Mouse (Mus musculus) hindbrain, embryonic 16.5 days (tissue): ENCODE measurements around the gene Apol9a. TPM values are rescaled to one million over a fixed set of nuclear protein-coding genes. Genes with fewer than 3 reads are reported as not detected.

ENCODE experiments used
- ATAC-seq: fragments of 200-750 bp; cut with Nextera tagmentation; 2 replicates; pipeline ENCODE4 v1.8.0; 2017; ENCODE audit warnings: moderate TSS enrichment, moderate library complexity
- H3K27ac ChIP-seq: fragments of 300-500 bp; sonication (generic); 2 replicates; pipeline ENCODE4 v1.5.1; 2014; ENCODE audit warnings: low read depth, mild to moderate bottlenecking, control low read depth, low read length, moderate library complexity
- H3K27me3 ChIP-seq: fragments of 300-500 bp; sonication (generic); replicated peaks from 2 replicates; pipeline ENCODE4 v1.6.1; 2014; ENCODE audit warnings: low read length; ENCODE audit not compliant: control insufficient read depth, insufficient read depth
- H3K36me3 ChIP-seq: fragments of 300-500 bp; sonication (generic); 2 replicates; pipeline ENCODE4 v1.6.1; 2014; ENCODE audit warnings: mild to moderate bottlenecking, low read length, moderate library complexity, mixed read lengths; ENCODE audit not compliant: control insufficient read depth, insufficient read depth
- H3K4me1 ChIP-seq: fragments of 300-500 bp; sonication (generic); 2 replicates; pipeline ENCODE4 v1.6.1; 2014; ENCODE audit warnings: low read depth, low read length; ENCODE audit not compliant: control insufficient read depth, insufficient read depth
- H3K4me2 ChIP-seq: fragments of 300-500 bp; sonication (generic); 2 replicates; pipeline ENCODE4 v1.6.1; 2014; ENCODE audit warnings: mild to moderate bottlenecking, low read length, control low read depth, moderate library complexity
- H3K4me3 ChIP-seq: fragments of 300-500 bp; sonication (generic); 2 replicates; pipeline ENCODE4 v1.5.1; 2014; ENCODE audit warnings: mild to moderate bottlenecking, low read length, control low read depth, moderate library complexity
- H3K9ac ChIP-seq: fragments of 300-500 bp; sonication (generic); 2 replicates; pipeline ENCODE4 v1.6.1; 2014; ENCODE audit warnings: low read depth, mild to moderate bottlenecking, control low read depth, low read length, moderate library complexity
- H3K9me3 ChIP-seq: fragments of 300-500 bp; sonication (generic); 2 replicates; pipeline ENCODE4 v1.6.1; 2014; ENCODE audit warnings: mild to moderate bottlenecking, low read length, moderate library complexity; ENCODE audit not compliant: control insufficient read depth
- WGBS: fragments of 180-500 bp; shearing (Covaris S2); extraction: QIAGEN DNeasy Blood & Tissue Kit; methylation state at CpG from one replicate; pipeline ENCODE4 v1.1.7; 2014; 5-methylcytosine and 5-hydroxymethylcytosine counted together
- polyA plus RNA-seq: library from polyadenylated mRNA; unstranded; fragments of >200 nt; fragmentation: Nextera tagmentation; extraction: Ambion mirVana; gene quantifications from 2 replicates; pipeline ENCODE4 v1.2.1, GENCODE M21; 2015

The Apol9a gene
- polyA plus RNA-seq, 1 experiment from 2014 or later: 0.24 TPM

DNA sequence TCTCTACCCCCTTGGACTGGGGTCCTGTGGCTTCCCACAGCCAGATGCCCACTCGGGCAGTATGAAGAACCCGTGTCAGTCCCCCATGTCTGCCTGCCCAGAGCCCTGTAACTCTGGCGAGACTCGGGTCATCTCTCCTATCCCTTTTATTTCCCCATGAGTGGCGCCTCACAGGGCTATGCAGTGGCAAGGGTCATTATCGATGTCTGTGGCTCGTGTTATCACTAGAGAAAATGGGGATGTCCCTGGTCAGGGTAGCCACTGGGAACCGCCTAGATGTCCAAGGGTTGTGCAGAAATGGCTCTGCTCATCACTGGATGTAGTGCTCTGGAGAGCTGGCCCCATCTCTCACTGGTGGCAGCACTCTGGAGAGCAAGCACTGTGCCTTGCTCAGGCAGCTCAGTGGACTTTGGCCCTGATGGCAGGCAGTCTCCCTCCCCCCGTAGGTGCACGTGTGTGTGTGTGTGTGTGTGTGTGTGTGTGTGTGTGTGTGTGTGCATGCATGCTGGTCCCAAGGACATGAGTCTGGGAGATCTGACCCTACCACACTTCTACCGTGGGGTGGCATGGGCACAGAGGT, 28.6 kb downstream of the Apol9a start:
- no peak overlapping the region for H3K27ac ChIP-seq
- no peaks in the 10 kb centered on the region for H3K9me3 ChIP-seq
- H3K36me3 ChIP-seq: no peaks in the 10 kb centered on the region
- 92% methylated on average over 10 of the region's 11 CpGs for WGBS
- H3K4me1 ChIP-seq: no peaks in the 10 kb centered on the region
- H3K27me3 ChIP-seq: no peaks in the 10 kb centered on the region
- no peak overlapping the region for H3K4me3 ChIP-seq
- H3K9ac ChIP-seq: no peak overlapping the region
- no peak overlapping the region for H3K4me2 ChIP-seq
- no peak for ATAC-seq

DNA sequence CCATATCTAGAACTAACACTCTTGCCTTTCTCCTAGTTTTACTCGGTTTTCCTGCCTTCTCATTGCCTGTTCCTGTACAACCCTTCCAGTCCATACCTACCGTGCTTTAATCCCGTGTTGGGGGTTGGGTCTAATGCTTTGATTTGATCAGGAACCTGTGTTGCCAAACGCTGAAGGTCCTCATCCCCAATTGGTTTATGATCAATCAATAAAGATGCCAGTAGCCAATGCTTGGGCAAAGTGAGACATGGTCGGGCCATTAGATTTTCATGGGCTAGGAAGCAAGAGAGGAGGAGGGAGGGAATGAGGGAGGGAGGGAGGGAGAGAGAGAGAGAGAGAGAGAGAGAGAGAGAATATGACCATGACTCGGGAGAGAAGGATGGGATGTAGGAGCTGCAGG, 29.5 kb downstream of the Apol9a start:
- WGBS: 83% methylated on average over 6 of the region's 6 CpGs
- no peak for ATAC-seq

DNA sequence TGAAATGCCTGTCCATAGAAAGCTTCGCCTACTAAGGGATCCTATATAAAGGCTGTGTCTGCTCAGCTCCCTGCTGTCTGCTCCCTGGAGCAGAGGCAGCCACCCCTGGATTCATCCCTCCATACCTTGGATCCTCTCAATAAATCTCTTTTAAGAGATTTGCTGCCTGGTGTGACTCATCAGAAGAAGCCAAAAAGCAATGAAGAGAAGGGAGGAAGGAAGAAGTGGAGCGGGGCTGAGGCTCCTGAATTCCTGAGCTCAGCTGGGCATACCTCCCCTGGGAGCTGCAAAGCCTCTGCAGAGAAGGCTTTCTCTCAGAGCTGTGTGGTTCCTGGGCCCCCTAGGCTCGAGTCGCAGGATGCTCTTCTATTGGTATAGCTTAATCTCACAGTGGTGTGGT, 31.0 kb downstream of the Apol9a start:
- H3K4me2 ChIP-seq: no peak overlapping the region
- WGBS: 44% methylated on average over 4 of the region's 4 CpGs
- no peaks in the 10 kb centered on the region for H3K9me3 ChIP-seq
- H3K4me3 ChIP-seq: no peak overlapping the region
- no peaks in the 10 kb centered on the region for H3K4me1 ChIP-seq
- ATAC-seq: no peak
- H3K36me3 ChIP-seq: no peaks in the 10 kb centered on the region
- no peak overlapping the region for H3K27ac ChIP-seq
- no peak overlapping the region for H3K9ac ChIP-seq
- no peaks in the 10 kb centered on the region for H3K27me3 ChIP-seq

More for the DNA sequence above, 29.5 kb downstream of the Apol9a start:
- no peak overlapping the region for H3K9ac ChIP-seq
- H3K4me1 ChIP-seq: no peaks in the 10 kb centered on the region
- no peaks in the 10 kb centered on the region for H3K9me3 ChIP-seq
- H3K27me3 ChIP-seq: no peaks in the 10 kb centered on the region
- no peak overlapping the region for H3K4me2 ChIP-seq
- no peaks in the 10 kb centered on the region for H3K36me3 ChIP-seq
- H3K4me3 ChIP-seq: no peak overlapping the region
- H3K27ac ChIP-seq: no peak overlapping the region

DNA sequence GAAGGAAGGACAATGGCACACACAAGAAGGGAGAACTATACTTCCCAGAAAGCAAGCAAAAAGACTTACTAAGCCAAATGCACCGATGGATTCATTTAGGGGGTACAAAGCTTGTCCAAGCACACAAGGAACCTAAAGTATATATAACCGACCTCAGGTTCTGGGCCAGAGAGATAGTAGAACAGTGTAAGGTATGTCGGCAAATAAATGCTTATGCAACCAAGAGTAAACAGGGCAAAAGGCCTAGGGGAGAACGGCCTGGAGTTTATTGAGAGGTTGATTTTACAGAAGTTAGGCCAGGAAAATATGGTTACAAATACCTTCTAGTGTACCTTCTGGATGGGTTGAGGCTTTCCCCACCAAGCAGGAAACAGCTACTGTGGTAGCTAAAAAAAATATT, 33.5 kb downstream of the Apol9a start:
- H3K4me1 ChIP-seq: no peaks in the 10 kb centered on the region
- 94% methylated on average over 4 of the region's 4 CpGs for WGBS
- H3K9me3 ChIP-seq: no peaks in the 10 kb centered on the region
- no peak overlapping the region for H3K9ac ChIP-seq
- H3K36me3 ChIP-seq: no peaks in the 10 kb centered on the region
- no peak overlapping the region for H3K27ac ChIP-seq
- H3K4me2 ChIP-seq: no peak overlapping the region
- ATAC-seq: no peak
- no peak overlapping the region for H3K4me3 ChIP-seq
- no peaks in the 10 kb centered on the region for H3K27me3 ChIP-seq

DNA sequence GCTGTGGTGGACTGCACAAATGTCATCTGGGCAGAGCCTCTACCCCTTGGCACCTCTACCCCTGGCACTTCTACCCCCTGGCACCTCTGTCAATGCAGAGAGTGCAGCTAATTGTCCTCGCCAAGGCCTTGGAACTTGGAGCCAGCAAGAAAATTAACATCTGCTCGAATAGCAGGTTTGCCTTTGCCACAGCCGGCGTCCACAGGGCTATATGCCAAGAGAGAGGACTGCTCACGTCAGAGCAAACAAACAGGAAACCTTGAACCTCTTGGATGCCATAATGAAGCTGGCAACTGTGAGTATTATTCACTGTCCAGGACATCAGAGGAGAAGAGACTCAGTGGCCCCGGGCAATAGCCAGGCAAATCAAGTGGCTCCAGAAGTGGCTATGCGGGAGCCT, 34.0 kb downstream of the Apol9a start:
- H3K4me1 ChIP-seq: no peaks in the 10 kb centered on the region
- H3K27ac ChIP-seq: no peak overlapping the region
- no peaks in the 10 kb centered on the region for H3K27me3 ChIP-seq
- H3K4me3 ChIP-seq: no peak overlapping the region
- no peak overlapping the region for H3K4me2 ChIP-seq
- no peaks in the 10 kb centered on the region for H3K36me3 ChIP-seq
- H3K9me3 ChIP-seq: no peaks in the 10 kb centered on the region
- WGBS: 55% methylated on average over 7 of the region's 7 CpGs
- no peak overlapping the region for H3K9ac ChIP-seq
- ATAC-seq: no peak

DNA sequence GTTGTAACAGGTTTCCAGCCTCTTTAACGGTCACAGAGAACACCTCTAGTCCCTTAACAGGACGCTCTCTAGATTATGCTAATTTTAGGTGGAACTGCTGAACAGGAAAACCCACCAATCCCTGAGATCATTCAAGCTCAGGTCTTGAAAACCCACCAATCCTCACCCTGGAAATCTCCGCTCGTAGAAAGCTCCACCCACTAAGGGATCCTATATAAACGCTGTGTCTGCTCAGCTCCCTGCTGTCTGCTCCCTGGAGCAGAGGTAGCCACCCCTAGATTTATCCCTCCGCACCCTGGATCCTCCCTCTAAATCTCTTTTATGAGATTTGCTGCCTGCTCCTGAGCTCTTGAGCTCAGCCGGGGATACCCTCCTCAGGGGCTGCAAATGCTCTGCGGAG, 40.3 kb downstream of the Apol9a start:
- Histone ChIP-seq H3K27ac (no peak overlapping the region), H3K9me3 (no peaks in the 10 kb centered on the region), H3K4me3 (no peak overlapping the region), H3K9ac (no peak overlapping the region), H3K36me3 (no peaks in the 10 kb centered on the region), H3K4me1 (peaks cover 21% of the 10 kb centered on the region), H3K27me3 (no peaks in the 10 kb centered on the region), H3K4me2 (no peak overlapping the region)
- no peak for ATAC-seq
- WGBS: 90% methylated on average over 8 of the region's 8 CpGs

DNA sequence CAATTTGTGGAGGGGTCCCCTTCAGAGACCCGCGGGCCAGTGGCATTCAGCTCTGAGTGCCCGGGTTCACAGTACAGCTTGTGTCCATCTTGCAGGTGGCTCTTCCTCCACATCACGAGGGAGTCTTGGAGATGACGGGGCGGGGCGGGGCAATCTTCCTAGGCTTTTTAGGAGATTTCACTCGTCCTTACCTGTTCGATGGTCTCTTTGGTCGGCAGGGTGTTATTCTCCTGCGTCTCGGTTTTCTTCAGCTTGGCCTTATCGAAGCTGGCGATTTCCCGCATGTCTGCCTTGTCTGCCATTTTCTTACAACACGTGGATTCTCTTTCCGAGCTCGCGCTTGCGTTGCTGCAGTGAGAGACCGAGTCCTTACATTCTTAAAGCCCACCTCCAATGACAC, 41.0 kb downstream of the Apol9a start:
- H3K27me3 ChIP-seq: no peaks in the 10 kb centered on the region
- no peak for ATAC-seq
- peaks cover 21% of the 10 kb centered on the region for H3K4me1 ChIP-seq
- H3K4me2 ChIP-seq: no peak overlapping the region
- no peaks in the 10 kb centered on the region for H3K9me3 ChIP-seq
- no peak overlapping the region for H3K4me3 ChIP-seq
- no peaks in the 10 kb centered on the region for H3K36me3 ChIP-seq
- no peak overlapping the region for H3K9ac ChIP-seq
- no peak overlapping the region for H3K27ac ChIP-seq
- WGBS: 94% methylated on average over 21 of the region's 21 CpGs

DNA sequence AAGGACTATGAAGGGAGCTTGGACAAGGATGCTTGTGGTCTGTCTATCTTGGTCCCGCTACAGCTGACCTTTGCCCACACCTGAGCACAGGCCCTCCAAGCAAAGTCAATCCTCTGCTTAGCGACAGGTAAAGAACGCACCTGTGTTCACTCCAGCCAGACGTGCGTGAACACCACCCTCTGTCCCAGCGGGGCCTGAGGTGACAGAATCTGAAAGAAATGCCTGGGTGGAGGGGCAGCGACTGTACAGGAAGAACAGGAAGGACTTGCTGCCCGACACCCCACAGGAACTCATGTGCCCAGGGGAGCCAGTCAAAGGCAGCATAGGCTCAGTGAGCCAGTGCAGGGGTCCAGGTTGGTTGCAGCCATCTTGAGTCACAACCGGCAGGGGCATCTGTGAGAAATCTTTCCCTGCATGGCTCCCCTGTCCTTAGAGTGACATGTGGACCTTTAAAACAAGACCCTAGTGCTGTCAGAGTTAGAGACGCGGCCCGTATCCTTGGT, 42.1 kb downstream of the Apol9a start:
- no peaks in the 10 kb centered on the region for H3K9me3 ChIP-seq
- H3K27me3 ChIP-seq: no peaks in the 10 kb centered on the region
- no peaks in the 10 kb centered on the region for H3K36me3 ChIP-seq
- ATAC-seq: peak; percentile 16; the same call in 1 of the 2 replicates
- no peak overlapping the region for H3K4me2 ChIP-seq
- 84% methylated on average over 12 of the region's 12 CpGs for WGBS
- H3K4me1 ChIP-seq: peaks cover 22% of the 10 kb centered on the region
- H3K4me3 ChIP-seq: no peak overlapping the region
- no peak overlapping the region for H3K27ac ChIP-seq
- H3K9ac ChIP-seq: no peak overlapping the region

DNA sequence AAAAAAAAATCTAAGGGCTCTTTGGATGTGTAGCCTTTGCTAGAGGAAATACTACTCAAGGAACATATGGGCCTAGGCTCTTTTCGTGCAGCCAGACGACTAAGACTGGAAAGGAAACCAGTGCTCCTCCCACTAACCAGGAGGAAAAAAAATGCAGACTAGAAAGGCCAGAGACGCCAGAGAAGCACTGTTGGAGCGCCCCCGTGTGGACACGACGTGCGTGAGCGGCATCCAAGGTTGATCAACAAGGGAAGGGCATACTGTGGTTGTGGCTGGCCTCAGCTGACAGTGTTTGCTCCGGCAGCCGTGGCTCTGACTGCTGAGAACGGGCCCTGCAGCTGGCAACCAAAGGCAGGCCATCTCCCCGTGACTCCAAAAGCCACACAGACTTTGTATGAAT, 42.8 kb downstream of the Apol9a start:
- Histone ChIP-seq H3K27ac (peak overlapping the region; percentile 73), H3K27me3 (no peaks in the 10 kb centered on the region), H3K4me3 (no peak overlapping the region; the same call in 1 of the 2 replicates), H3K9ac (peak overlapping the region; percentile 59), H3K36me3 (no peaks in the 10 kb centered on the region), H3K9me3 (no peaks in the 10 kb centered on the region), H3K4me2 (peak overlapping the region; percentile 50), H3K4me1 (peaks cover 30% of the 10 kb centered on the region)
- under 1% methylated on average over 13 of the region's 13 CpGs for WGBS
- ATAC-seq: peak; percentile 79
